Mouse (Mus musculus) mouse trophoblast stem cell (cell line): ENCODE results near the gene Artn.

Experiments used
- in situ Hi-C, 2 experiments: fragments of 300-500 bp; cut with MseI, MboI; formaldehyde crosslinking; loops; 2 replicates in 1 of 2; 3 replicates in 1 of 2; pipeline ENCODE4 v1.15.1; 2025

Artn gene

GRCm38 (mm10) chr4:117890750-117891149 lies 38.8 kb downstream of the Artn start:
- in situ Hi-C loops, result no loop called here

- in situ Hi-C loops, result no loop called here
Observed at GRCm38 (mm10) chr4:117890031-117890430, 39.5 kb downstream of the Artn start.

GRCm38 (mm10) chr4:117889471-117889870 lies 40.1 kb downstream of the Artn start:
- in situ Hi-C loops, result no loop called here

- in situ Hi-C loops, result no loop called here
Observed at GRCm38 (mm10) chr4:117887920-117888319, 41.6 kb downstream of the Artn start.

GRCm38 (mm10) chr4:117887133-117887532 lies 42.4 kb downstream of the Artn start, which contains the start of gene Atp6v0b:
Gene Atp6v0b, minus strand, starts transcription at chr4:117887333.
- in situ Hi-C loops, result no loop called here

- in situ Hi-C loops, result no loop called here
Observed at GRCm38 (mm10) chr4:117886644-117887043, 42.9 kb downstream of the Artn start.

- in situ Hi-C loops, result no loop called here
Observed at GRCm38 (mm10) chr4:117885994-117886393, 43.6 kb downstream of the Artn start.

- in situ Hi-C loops, result no loop called here
Observed at GRCm38 (mm10) chr4:117885093-117885492, 44.5 kb downstream of the Artn start.

- in situ Hi-C loops, result no loop called here
Observed at GRCm38 (mm10) chr4:117884146-117884545, 45.4 kb downstream of the Artn start.

GRCm38 (mm10) chr4:117882701-117883691 lies 46.6 kb downstream of the Artn start, which contains the start of gene B4galt2:
Gene B4galt2, minus strand, starts transcription at chr4:117883487.
- in situ Hi-C loops, result no loop called here

GRCm38 (mm10) chr4:117878703-117879102 lies 50.9 kb downstream of the Artn start:
- in situ Hi-C loops, result no loop called here

- in situ Hi-C loops, result no loop called here
Observed at GRCm38 (mm10) chr4:117878301-117878700, 51.3 kb downstream of the Artn start.
